Mouse (Mus musculus) right cerebral cortex, postnatal 14 days (tissue): Measurements from ENCODE around the gene Tmem59l.
A peak's percentile ranks its signal among the peaks of the same experiment; 100 is the strongest.

Source experiments
- DNase-seq: peaks from one replicate; pipeline ENCODE4 v3.0.0; 2022

Tmem59l gene

GRCm38 (mm10) chr8:70458462-70458861 lies 28.7 kb downstream of the Tmem59l start:
- DNase-seq = no peak

DNA sequence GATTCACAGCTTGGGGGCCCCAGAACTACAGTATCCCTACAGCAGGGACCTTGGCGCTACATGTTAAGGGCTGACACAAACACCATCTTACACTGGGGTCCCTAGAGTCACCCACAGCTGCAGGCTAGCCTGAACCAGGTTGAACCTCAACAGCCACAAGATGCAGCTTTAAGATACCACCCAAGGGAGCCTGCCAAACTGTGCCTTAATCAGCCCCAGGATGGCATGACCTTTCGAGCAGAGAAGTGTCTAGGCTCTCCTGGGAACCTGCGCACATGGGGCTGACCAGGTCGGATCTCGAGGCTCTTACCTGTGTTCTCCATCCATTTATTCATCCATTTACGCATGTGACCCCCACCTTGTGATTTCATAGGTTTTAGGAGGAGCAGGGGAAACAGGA lies 29.3 kb downstream of the Tmem59l start:
- no peak for DNase-seq

DNA sequence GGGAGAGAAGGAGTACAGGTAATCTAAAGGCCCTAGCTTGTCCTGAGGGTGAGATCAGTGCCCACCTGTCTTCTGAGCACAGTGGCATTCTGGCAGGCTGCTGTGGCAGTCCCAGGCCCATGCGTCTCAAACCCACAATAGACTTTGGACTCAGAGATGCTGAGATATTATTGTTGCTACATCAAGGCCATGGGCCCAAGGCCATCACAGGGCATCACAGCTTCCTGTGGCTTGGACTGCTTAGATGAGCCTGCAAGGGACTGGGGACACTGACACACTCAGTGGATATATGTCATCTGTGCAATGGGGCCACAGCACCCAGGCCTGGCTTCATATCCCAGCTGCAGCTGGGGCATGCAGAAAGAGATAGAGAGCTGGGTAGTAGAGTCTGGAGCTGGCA lies 30.2 kb downstream of the Tmem59l start:
- DNase-seq = no peak

GRCm38 (mm10) chr8:70453852-70454251 lies 33.3 kb downstream of the Tmem59l start:
- DNase-seq = no peak

- DNase-seq = no peak
Observed at GRCm38 (mm10) chr8:70452196-70452966, 34.8 kb downstream of the Tmem59l start.

- no peak for DNase-seq
Observed at GRCm38 (mm10) chr8:70447639-70448420, 39.3 kb downstream of the Tmem59l start.

- no peak for DNase-seq
Observed at GRCm38 (mm10) chr8:70445988-70446387, 41.2 kb downstream of the Tmem59l start.

DNA sequence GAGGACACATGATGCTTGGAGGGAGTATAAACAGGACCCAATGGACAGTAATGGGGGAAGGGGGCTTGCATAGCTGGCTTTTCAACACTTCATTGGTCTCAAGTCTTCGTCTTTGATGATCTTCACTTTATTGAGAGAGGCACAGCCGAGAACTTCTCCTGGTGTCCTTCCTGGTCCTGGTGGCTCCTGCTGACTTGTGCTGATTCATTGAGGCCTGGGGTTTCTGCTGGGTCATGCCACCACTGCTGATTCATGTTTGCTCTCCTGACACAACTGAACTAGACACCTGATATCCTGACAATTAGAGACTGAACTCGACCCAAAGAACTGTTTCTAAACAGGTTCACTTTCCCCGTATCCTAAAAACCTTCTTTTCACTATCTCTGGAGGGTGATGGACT lies 43.8 kb downstream of the Tmem59l start:
- DNase-seq = no peak

DNA sequence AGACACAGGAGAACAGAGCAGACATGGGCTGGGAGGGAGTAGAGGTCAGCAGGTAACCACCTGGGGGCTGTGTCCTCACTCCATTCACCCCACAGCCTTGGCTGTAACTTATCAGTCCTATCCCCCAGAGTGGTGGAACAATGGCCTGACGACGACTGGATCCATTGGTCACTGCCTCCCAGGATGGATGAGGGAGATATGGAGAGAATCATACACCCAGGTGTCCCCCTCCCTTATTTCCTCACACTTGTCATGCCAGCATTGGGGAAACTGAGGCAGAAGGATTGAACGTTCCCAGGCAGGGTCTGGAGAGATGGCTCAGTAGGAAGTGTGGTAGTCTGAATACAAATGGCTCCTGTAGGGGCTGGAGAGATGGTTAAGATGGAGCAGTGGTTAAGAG lies 45.6 kb downstream of the Tmem59l start:
- no peak for DNase-seq

DNA sequence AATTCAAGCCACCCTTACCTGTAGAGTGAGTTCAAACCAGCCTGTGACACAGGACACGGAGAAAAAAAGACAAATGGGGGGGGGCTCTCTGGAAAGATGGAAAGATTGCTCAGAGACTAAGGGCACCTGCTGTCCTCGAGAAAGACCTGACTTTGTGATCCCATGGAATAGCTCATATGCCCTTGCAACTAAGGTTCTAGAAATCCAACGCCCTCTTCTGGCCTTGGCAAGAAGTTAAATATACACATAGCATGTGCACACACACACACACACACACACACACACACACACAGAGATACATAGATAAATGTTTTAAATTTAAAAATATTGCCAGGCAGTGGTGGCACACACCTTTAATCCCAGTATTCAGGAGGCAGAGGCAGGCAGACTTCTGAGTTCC lies 46.9 kb downstream of the Tmem59l start:
- no peak for DNase-seq

GRCm38 (mm10) chr8:70439848-70440179 lies 47.3 kb downstream of the Tmem59l start:
- DNase-seq = no peak

GRCm38 (mm10) chr8:70439055-70439847 lies 47.9 kb downstream of the Tmem59l start, which contains the start of gene Crtc1:
Crtc1 (minus strand) TSS chr8:70439579.
- DNase-seq = peak; percentile 95

DNA sequence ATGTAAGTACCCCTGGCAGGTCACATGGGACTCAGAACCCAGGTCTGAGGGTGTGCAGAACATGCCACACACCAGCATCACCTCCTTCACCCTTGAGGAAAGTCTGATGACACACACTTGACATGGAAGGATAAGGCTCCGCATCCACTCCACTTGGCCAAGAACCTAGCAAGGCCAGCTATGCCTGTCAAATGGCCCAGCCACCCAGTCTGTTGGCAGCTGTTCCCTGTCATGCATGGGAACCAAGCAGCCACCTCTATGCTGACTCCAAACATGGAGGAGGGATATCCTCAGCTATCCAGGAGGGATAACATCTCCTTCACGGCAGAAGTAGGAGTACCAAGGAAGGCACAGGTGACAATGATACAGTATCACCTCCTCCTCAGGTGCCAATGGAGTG lies 48.7 kb downstream of the Tmem59l start:
- DNase-seq = no peak

DNA sequence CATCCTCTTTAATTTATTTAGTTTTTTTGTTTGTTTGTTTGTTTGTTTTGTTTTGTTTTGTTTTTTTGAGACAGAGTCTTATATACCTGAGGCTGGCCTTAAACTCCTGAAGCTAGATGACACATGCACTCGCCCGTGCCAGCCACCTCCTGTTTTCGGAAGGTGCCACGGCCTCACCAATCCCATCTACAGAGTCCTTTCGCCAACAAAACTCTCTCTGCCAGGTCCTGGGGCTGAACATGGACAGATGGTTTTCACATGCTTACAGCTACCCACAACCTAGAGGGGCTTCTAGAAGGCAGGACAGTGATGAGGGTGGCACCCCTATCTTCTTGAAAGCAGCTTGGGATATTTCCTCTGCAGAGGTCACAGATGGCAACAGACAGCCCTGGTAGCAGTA lies 52.0 kb downstream of the Tmem59l start:
- DNase-seq = no peak
